Mouse (Mus musculus): ENCODE data around the gene Spata21. TPM values are rescaled to one million over a fixed set of nuclear protein-coding genes. Genes with fewer than 3 reads are reported as not detected.
A peak's percentile ranks its signal among the peaks of the same experiment; 100 is the strongest.

Spata21 gene
- polyA plus RNA-seq, 1 experiment from 2014 or later = not detected

DNA sequence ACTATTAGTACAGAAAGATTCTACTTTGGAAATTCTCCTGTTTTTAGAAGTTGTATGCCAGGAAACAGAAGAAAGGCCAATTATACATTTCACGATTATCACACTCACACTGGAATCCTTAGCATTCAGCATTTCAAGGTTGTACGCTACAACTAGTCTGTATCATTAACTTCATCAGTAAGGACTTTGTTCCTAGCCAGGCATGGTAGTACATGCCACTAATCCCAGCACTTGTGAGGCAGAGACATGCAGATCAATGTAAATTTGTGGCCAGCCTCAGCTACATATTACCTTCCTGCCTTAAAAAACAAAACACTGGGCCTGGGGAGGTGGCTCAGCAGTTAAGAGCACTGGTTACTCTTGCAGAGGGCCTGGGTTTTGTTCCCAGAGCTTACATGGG is 70.5 kb downstream of the Spata21 start:
- Histone ChIP-seq H3K36me3 (no peaks in the 10 kb centered on the region), H3K9me3 (no peaks in the 10 kb centered on the region), H3K27ac (peak overlapping the region; percentile 22; the same call in 1 of the 2 replicates), H3K4me3 (no peak overlapping the region), H3K27me3 (ENCODE audit: insufficient read depth, poor library complexity, severe bottlenecking) (no peaks in the 10 kb centered on the region), H3K4me1 (peaks cover 29% of the 10 kb centered on the region)
- DNase-seq (ENCODE audit: low spot score) = no peak
- WGBS = 76% methylated on average over 2 of the region's 2 CpGs

- peak overlapping the region; percentile 42; the same call in 1 of the 2 replicates for H3K27ac ChIP-seq
- 41% methylated on average over 11 of the region's 11 CpGs for WGBS
Measured at GRCm38 (mm10) chr4:141159093-141159492, 71.0 kb downstream of the Spata21 start.

DNA sequence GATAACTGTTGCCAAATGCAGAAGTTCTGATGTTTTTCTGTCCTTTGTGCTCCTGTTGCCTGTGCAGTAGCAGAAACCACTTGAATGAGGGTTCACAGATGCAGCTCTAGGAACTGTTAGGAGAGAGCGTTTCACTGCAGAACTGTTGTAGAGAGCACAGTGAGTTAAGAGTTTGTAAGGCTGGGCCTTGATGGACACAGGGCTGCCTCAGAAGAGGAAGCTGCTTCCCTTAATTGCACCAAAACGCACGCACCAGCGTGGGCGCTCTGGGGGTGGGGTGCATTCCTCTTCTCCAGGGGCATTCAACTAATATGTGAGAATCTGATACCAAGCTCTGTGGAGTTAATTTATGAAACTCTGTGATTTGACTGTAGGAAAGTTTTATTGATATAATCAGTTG is 71.5 kb downstream of the Spata21 start:
- 76% methylated on average over 5 of the region's 5 CpGs for whole genome bisulfite sequencing
- H3K4me3 ChIP-seq = no peak overlapping the region
- peaks cover 32% of the 10 kb centered on the region for H3K4me1 ChIP-seq
- peaks cover 8% of the 10 kb centered on the region for H3K36me3 ChIP-seq
- no peaks in the 10 kb centered on the region for H3K9me3 ChIP-seq
- peak overlapping the region; percentile 42; the same call in 1 of the 2 replicates for H3K27ac ChIP-seq
- DNase-seq (ENCODE audit: low spot score) = no peak
- no peaks in the 10 kb centered on the region for H3K27me3 ChIP-seq (ENCODE audit: insufficient read depth, poor library complexity, severe bottlenecking)

More at GRCm38 (mm10) chr4:141159093-141159492, 71.0 kb downstream of the Spata21 start:
- Histone ChIP-seq H3K36me3 (peaks cover 4% of the 10 kb centered on the region), H3K27me3 (ENCODE audit: insufficient read depth, poor library complexity, severe bottlenecking) (no peaks in the 10 kb centered on the region), H3K9me3 (no peaks in the 10 kb centered on the region), H3K4me1 (peaks cover 32% of the 10 kb centered on the region), H3K4me3 (no peak overlapping the region)
- no peak for DNase-seq (ENCODE audit: low spot score)

DNA sequence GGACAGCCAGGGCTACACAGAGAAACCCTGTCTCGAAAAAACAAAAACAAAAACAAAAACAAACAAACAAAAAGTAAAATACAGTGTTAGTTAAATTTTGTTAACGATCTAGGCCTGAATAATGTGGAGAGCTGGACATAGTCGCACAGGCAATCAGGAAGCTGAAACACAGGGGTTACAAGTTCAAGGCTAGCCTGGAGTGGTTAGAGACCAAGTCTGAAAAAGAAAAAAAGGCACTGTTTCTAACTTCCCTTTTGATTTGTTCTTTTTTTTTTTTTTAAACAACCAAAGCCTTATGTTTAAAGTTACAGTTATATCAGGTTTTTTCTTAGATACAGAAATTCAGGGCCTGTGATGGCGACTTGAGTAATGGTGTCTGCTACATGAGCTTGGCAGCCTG is 72.1 kb downstream of the Spata21 start:
- DNase-seq (ENCODE audit: low spot score) = no peak
- WGBS = 93% methylated on average over 4 of the region's 4 CpGs
- H3K4me3 ChIP-seq = no peak overlapping the region
- peaks cover 11% of the 10 kb centered on the region for H3K36me3 ChIP-seq
- H3K9me3 ChIP-seq = no peaks in the 10 kb centered on the region
- H3K27ac ChIP-seq = no peak overlapping the region
- no peaks in the 10 kb centered on the region for H3K27me3 ChIP-seq (ENCODE audit: insufficient read depth, poor library complexity, severe bottlenecking)
- H3K4me1 ChIP-seq = peaks cover 32% of the 10 kb centered on the region

GRCm38 (mm10) chr4:141161699-141162208 is 73.6 kb downstream of the Spata21 start:
- Histone ChIP-seq H3K36me3 (peaks cover 13% of the 10 kb centered on the region), H3K4me1 (peaks cover 32% of the 10 kb centered on the region), H3K27me3 (ENCODE audit: insufficient read depth, poor library complexity, severe bottlenecking) (no peaks in the 10 kb centered on the region), H3K9me3 (no peaks in the 10 kb centered on the region), H3K27ac (no peak overlapping the region), H3K4me3 (no peak overlapping the region)
- no peak for DNase-seq (ENCODE audit: low spot score)
- WGBS = 84% methylated on average over 6 of the region's 6 CpGs

Other genes with a start within 250 kb of the Spata21 start
- 0.16 TPM in 2 replicates for gene Padi1, start 242.6 kb upstream of the Spata21 start, polyA plus RNA-seq (2016; fragmentation: Nextera tagmentation; extraction: Ambion mirVana)
- 2.9 and 6.3 TPM in 2 replicates for gene Padi2, start 182.0 kb upstream of the Spata21 start, polyA plus RNA-seq (2016; fragmentation: Nextera tagmentation; extraction: Ambion mirVana)
- 605 and 778 TPM in 2 replicates for gene Sdhb, start 127.1 kb upstream of the Spata21 start, polyA plus RNA-seq (2016; fragmentation: Nextera tagmentation; extraction: Ambion mirVana)
- 34.9 and 37.8 TPM in 2 replicates for gene Atp13a2, start 101.5 kb upstream of the Spata21 start, polyA plus RNA-seq (2016; fragmentation: Nextera tagmentation; extraction: Ambion mirVana)
- gene Mfap2, start 77.9 kb upstream of the Spata21 start, polyA plus RNA-seq (2016; fragmentation: Nextera tagmentation; extraction: Ambion mirVana) = 159 and 233 TPM in 2 replicates
- 4.7 and 6.4 TPM in 2 replicates for gene Crocc, start 27.8 kb upstream of the Spata21 start, polyA plus RNA-seq (2016; fragmentation: Nextera tagmentation; extraction: Ambion mirVana)
- 41.9 and 53.4 TPM in 2 replicates for gene Necap2, start 10.0 kb upstream of the Spata21 start, polyA plus RNA-seq (2016; fragmentation: Nextera tagmentation; extraction: Ambion mirVana)
- 36.6 and 39.0 TPM in 2 replicates for gene Szrd1, start 51.4 kb downstream of the Spata21 start, polyA plus RNA-seq (2016; fragmentation: Nextera tagmentation; extraction: Ambion mirVana)
- 16.3 and 21.8 TPM in 2 replicates for gene Fbxo42, start 59.6 kb downstream of the Spata21 start, polyA plus RNA-seq (2016; fragmentation: Nextera tagmentation; extraction: Ambion mirVana)
- 2.6 and 4.0 TPM in 2 replicates for gene Rsg1, start 125.6 kb downstream of the Spata21 start, polyA plus RNA-seq (2016; fragmentation: Nextera tagmentation; extraction: Ambion mirVana)
- gene Arhgef19, start 151.2 kb downstream of the Spata21 start, polyA plus RNA-seq (2016; fragmentation: Nextera tagmentation; extraction: Ambion mirVana) = 1.2 and 3.7 TPM in 2 replicates
- 5.2 and 6.3 TPM in 2 replicates for gene Epha2, start 212.9 kb downstream of the Spata21 start, polyA plus RNA-seq (2016; fragmentation: Nextera tagmentation; extraction: Ambion mirVana)

Measured in heart, embryonic 10.5 days (tissue).